Mouse (Mus musculus) gastrocnemius, adult 2 months (tissue): Measurements from ENCODE around the gene Nfkbil1. TPM values are rescaled to one million over a fixed set of nuclear protein-coding genes. Genes with fewer than 3 reads are reported as not detected.
A peak's percentile ranks its signal among the peaks of the same experiment; 100 is the strongest.

Experiments used
- DNase-seq: peaks from one replicate; pipeline ENCODE4 v3.0.0; 2022
- H3K27ac ChIP-seq: fragments of 200-600 bp; 2 replicates; pipeline ENCODE4 v1.8.1; 2022; ENCODE audit warnings: mild to moderate bottlenecking
- H3K4me3 ChIP-seq: fragments of 200-600 bp; 2 replicates; pipeline ENCODE4 v1.8.1; 2022; ENCODE audit warnings: mild to moderate bottlenecking, moderate library complexity
- CTCF ChIP-seq: fragments of 200-600 bp; IDR thresholded peaks from 2 replicates; pipeline ENCODE4 v1.8.1; 2022; ENCODE audit warnings: antibody characterized with exemption, mild to moderate bottlenecking, moderate library complexity
- intact Hi-C: fragments of 180-260 bp; cut with DNase I; formaldehyde crosslinking; loops from one replicate; pipeline ENCODE4 v1.15.1; 2025
- microRNA-seq: library from miRNA; unstranded; fragments of <30 nt; microRNA quantifications from one replicate; pipeline ENCODE4 v1.2.0, GENCODE M21; 2021
- total RNA-seq, 2 experiments: library from RNA; stranded (reverse); gene quantifications; 2 replicates each; pipeline ENCODE4 v1.2.3; 2021

The Nfkbil1 gene
- total RNA-seq, 2 experiments from 2014 or later, result 7.0 to 7.8 TPM

GRCm38 (mm10) chr17:35172445-35173234 is 63.0 kb downstream of the Nfkbil1 start:
- peak overlapping the region; percentile 40 for H3K4me3 ChIP-seq
- DNase-seq, result no peak

More at GRCm38 (mm10) chr17:35172445-35173234, 63.0 kb downstream of the Nfkbil1 start:
- no peak for TF ChIP-seq CTCF
- H3K27ac ChIP-seq, result no peak overlapping the region; the same call in 1 of the 2 replicates
- intact Hi-C loops, result no loop called here

Small RNAs within 50 kb of the gene (microRNA-seq; reads per million reads assigned to microRNA genes)
- not detected for gene Mir6973a
- not detected for gene Mir6974
- not detected for gene Mir6975
- not detected for gene Mir8094

Other genes with a start within 250 kb of the Nfkbil1 start
- 10 to 100 TPM; 31.0 to 35.2 TPM for gene Vars, start 234.8 kb downstream of the Nfkbil1 start, total RNA-seq
- 10 to 100 TPM in 1 of 2 experiments, 1 to 10 TPM in 1; 7.8 to 14.4 TPM for gene Vwa7, start 219.2 kb downstream of the Nfkbil1 start, total RNA-seq
- not detected for gene Sapcd1, start 207.8 kb downstream of the Nfkbil1 start, total RNA-seq
- not detected for gene Msh5, start 189.0 kb downstream of the Nfkbil1 start, total RNA-seq
- 10 to 100 TPM in 1 of 2 experiments, 1 to 10 TPM in 1; 7.2 to 11.3 TPM for gene Clic1, start 185.8 kb downstream of the Nfkbil1 start, total RNA-seq
- gene Ddah2, start 176.8 kb downstream of the Nfkbil1 start, total RNA-seq, result 1 to 10 TPM; 6.9 to 9.3 TPM
- gene Ly6g6c, start 170.4 kb downstream of the Nfkbil1 start, total RNA-seq, result not detected
- gene Mpig6b, start 169.6 kb downstream of the Nfkbil1 start, total RNA-seq, result not detected
- not detected for gene Ly6g6e, start 158.9 kb downstream of the Nfkbil1 start, total RNA-seq
- gene Ly6g6d, start 157.7 kb downstream of the Nfkbil1 start, total RNA-seq, result 1 to 10 TPM in 1 of 2 experiments, under 1 TPM in 1; 0.50 to 1.9 TPM
- not detected for gene Ly6g6f, start 150.2 kb downstream of the Nfkbil1 start, total RNA-seq
- gene Abhd16a, start 146.5 kb downstream of the Nfkbil1 start, total RNA-seq, result 10 to 100 TPM; 74.2 to 99.7 TPM
- gene Ly6g5c, start 127.5 kb downstream of the Nfkbil1 start, total RNA-seq, result not detected
- under 1 TPM in 1 of 2 experiments, not detected in 1; 0.36 TPM for gene Ly6g5b, start 120.4 kb downstream of the Nfkbil1 start, total RNA-seq
- gene Gpank1, start 114.3 kb downstream of the Nfkbil1 start, total RNA-seq, result 1 to 10 TPM; 8.5 to 8.7 TPM
- 100 to 1,000 TPM; 186 to 187 TPM for gene Csnk2b, start 113.7 kb downstream of the Nfkbil1 start, total RNA-seq
- gene D17H6S53E, start 109.4 kb downstream of the Nfkbil1 start, total RNA-seq, result 10 to 100 TPM; 13.6 to 24.6 TPM
- gene Apom, start 103.7 kb downstream of the Nfkbil1 start, total RNA-seq, result not detected
- gene Bag6, start 100.6 kb downstream of the Nfkbil1 start, total RNA-seq, result 100 to 1,000 TPM; 233 to 244 TPM
- 100 to 1,000 TPM in 1 of 2 experiments, 10 to 100 TPM in 1; 98.7 to 120 TPM for gene Prrc2a, start 70.9 kb downstream of the Nfkbil1 start, total RNA-seq
- under 1 TPM in 1 of 2 experiments, not detected in 1; 0.75 TPM for gene Aif1, start 59.7 kb downstream of the Nfkbil1 start, total RNA-seq
- 1 to 10 TPM in 1 of 2 experiments, under 1 TPM in 1; 0.67 to 1.2 TPM for gene Lst1, start 47.4 kb downstream of the Nfkbil1 start, total RNA-seq
- not detected for gene Ltb, start 41.4 kb downstream of the Nfkbil1 start, total RNA-seq
- gene Tnf, start 33.8 kb downstream of the Nfkbil1 start, total RNA-seq, result not detected
- under 1 TPM in 1 of 2 experiments, not detected in 1; 0.41 TPM for gene Lta, start 30.4 kb downstream of the Nfkbil1 start, total RNA-seq
- gene Gm16181, start 15.0 kb downstream of the Nfkbil1 start, total RNA-seq, result not detected
- gene Atp6v1g2, start 2.1 kb downstream of the Nfkbil1 start, total RNA-seq, result 1 to 10 TPM; 1.9 to 2.0 TPM
- gene Ddx39b, start 6.0 kb upstream of the Nfkbil1 start, total RNA-seq, result 10 to 100 TPM; 83.8 to 94.7 TPM
- 10 to 100 TPM; 30.4 to 38.5 TPM for gene H2-D1, start 26.9 kb upstream of the Nfkbil1 start, total RNA-seq
- under 1 TPM; 0.25 to 0.36 TPM for gene H2-Q1, start 84.6 kb upstream of the Nfkbil1 start, total RNA-seq
- gene H2-Q2, start 106.5 kb upstream of the Nfkbil1 start, total RNA-seq, result under 1 TPM; 0.17 to 0.20 TPM
- gene H2-Q4, start 143.8 kb upstream of the Nfkbil1 start, total RNA-seq, result 1 to 10 TPM; 3.1 to 3.5 TPM
- gene H2-Q6, start 189.1 kb upstream of the Nfkbil1 start, total RNA-seq, result under 1 TPM in 1 of 2 experiments, not detected in 1; 0.18 TPM
- under 1 TPM; 0.61 to 0.82 TPM for gene H2-Q7, start 203.4 kb upstream of the Nfkbil1 start, total RNA-seq
- gene H2-Q10, start 234.3 kb upstream of the Nfkbil1 start, total RNA-seq, result under 1 TPM; 0.05 to 0.33 TPM